Mouse (Mus musculus): ENCODE results near the gene Osbpl9.

GRCm38 (mm10) chr4:109143091-109143490 lies 59.0 kb downstream of the Osbpl9 start:
- TF ChIP-seq E2F4 (IDR thresholded peaks at IDR 0.05; ENCODE audit: insufficient replicate concordance, low read depth, low read length) (no peak), PAX5 (IDR thresholded peaks at IDR 0.05; ENCODE audit: low read length) (no peak), CHD1 (IDR thresholded peaks at IDR 0.05; ENCODE audit: low read depth, low read length) (no peak), MEF2A (IDR thresholded peaks at IDR 0.05; ENCODE audit: borderline replicate concordance, low read depth, low read length) (no peak), EP300 (IDR thresholded peaks at IDR 0.05; ENCODE audit: low read length) (no peak), CTCF (conservative IDR thresholded peaks at IDR 0.05 in 1 of 2, IDR thresholded peaks at IDR 0.05 in 1 of 2; ENCODE audit: low read depth in 2 of 2, low read length in 2 of 2) (no peak), POLR2A (IDR thresholded peaks at IDR 0.05; ENCODE audit: low read depth, low read length) (no peak), USF2 (conservative IDR thresholded peaks at IDR 0.05; ENCODE audit: low read depth, low read length) (no peak), MAFK (IDR thresholded peaks at IDR 0.05; ENCODE audit: insufficient replicate concordance, low read length) (no peak), UBTF (IDR thresholded peaks at IDR 0.05; ENCODE audit: low read depth, low read length) (no peak), ZNF384 (IDR thresholded peaks at IDR 0.05; ENCODE audit: low read depth, low read length) (no peak), KAT2A (IDR thresholded peaks at IDR 0.05; ENCODE audit: insufficient replicate concordance, low read length) (no peak), NELFE (IDR thresholded peaks at IDR 0.05; ENCODE audit: low read depth, low read length) (no peak)

All from CH12.LX (cell line).